Mouse (Mus musculus): ENCODE results near the gene Slc10a4.

DNA sequence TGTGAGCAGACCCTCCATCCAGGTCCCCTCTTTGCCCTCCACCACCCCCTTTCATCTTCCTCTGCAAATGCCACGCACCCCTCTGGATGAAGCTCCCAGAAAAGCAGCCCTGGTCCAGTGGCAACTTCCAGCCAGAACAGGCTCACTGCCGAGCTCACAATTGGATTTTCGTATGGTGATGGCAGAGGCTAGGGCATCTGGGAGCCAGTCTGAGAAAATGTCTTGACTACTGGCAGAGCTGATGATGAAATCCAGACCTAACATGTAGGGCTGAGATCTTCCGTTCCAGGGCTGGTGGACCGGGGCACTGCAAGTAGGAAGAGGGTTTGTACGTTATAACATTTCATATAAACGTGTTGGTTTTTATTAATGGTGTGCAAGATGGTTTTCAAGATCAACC is 18.9 kb upstream of the Slc10a4 start:
- no peak for TF ChIP-seq TAL1 (IDR thresholded peaks at IDR 0.05; ENCODE audit: low read length)
- no peak for TF ChIP-seq GATA1 (IDR thresholded peaks at IDR 0.05; ENCODE audit: low read length)

All from erythroblast, embryonic 14.5 days (primary cell).